Mouse (Mus musculus): ENCODE measurements around the gene Gm20696. TPM values are rescaled to one million over a fixed set of nuclear protein-coding genes. Genes with fewer than 3 reads are reported as not detected.

Gene Gm20696
- polyA plus RNA-seq, 1 experiment from 2014 or later: 3.6 TPM

DNA sequence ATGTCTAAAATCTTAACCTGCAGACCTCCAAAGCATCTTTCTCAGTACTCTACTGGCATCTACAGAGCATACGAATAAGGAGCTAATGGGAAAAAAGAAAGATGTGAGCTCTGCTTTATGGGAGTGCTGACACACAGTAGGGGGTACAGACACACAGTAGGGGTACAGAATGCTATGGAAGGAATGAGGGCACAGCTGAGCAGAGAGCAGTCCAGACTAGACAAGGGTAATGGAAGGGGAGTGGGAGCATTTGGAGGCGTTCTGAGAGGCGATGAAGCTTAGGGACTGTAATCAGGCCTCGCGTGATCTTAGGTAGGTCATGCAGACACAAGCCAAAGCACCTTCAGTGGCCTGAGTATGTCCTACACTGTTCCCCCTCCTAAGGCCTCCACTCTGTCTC is 17.4 kb upstream of the Gm20696 start:
- Histone ChIP-seq H3K9me3 (no peaks in the 10 kb centered on the region), H3K27ac (no peak overlapping the region), H3K4me2 (replicated peaks) (no peak overlapping the region), H3K9ac (replicated peaks) (no peak overlapping the region), H3K4me3 (replicated peaks) (no peak overlapping the region), H3K36me3 (no peaks in the 10 kb centered on the region), H3K27me3 (0 out of 2 replicates have a peak, but pooled peaks cover 3% of the 10 kb centered on the region), H3K4me1 (replicated peaks) (no peaks in the 10 kb centered on the region)
- ATAC-seq: no peak
- 95% methylated on average over 5 of the region's 5 CpGs for WGBS

DNA sequence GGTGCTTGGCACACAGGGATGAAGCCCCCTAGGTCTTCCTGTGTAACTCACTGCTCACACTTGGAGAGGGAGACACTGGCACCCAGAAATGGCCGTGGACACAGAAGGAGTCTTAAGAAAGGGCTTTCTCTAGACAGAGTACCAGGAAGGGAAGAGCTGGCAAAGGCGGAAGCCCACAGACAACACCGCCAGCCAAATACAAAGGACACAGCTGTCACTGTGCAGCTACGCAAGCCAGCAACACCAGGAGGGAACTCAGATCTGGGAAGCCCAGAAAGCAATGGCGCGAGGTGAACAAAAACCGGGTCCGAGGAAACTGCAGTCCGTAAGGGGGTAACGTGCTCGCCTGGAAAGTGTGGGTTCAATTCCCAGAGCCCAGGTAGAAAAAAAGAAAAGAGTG is 11.5 kb upstream of the Gm20696 start:
- Histone ChIP-seq H3K9me3 (no peaks in the 10 kb centered on the region), H3K36me3 (no peaks in the 10 kb centered on the region), H3K27ac (no peak overlapping the region), H3K4me3 (replicated peaks) (no peak overlapping the region), H3K4me1 (replicated peaks) (peaks cover 5% of the 10 kb centered on the region; the same call in 1 of the 2 replicates), H3K9ac (replicated peaks) (no peak overlapping the region), H3K4me2 (replicated peaks) (no peak overlapping the region), H3K27me3 (0 out of 2 replicates have a peak, but pooled peaks cover 3% of the 10 kb centered on the region)
- 63% methylated on average over 11 of the region's 11 CpGs for WGBS
- ATAC-seq: no peak

DNA sequence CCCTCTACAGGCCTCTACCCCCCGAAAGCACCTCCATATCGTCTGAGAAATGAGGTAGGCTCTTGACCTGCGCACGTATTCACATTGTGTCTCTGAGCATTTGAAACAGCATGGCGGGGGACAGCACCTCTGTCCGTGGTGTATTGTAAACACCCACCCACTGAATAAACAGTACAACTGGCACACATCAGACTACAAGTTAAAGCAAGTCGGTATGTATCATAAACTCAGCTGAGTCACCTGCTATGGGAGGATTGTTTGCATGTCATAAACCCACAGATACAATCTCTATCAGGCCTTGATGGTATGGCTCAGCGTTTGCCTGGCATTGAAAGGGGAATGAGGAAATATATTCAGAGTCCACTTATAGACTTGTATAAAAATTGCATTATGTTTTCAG is 10.7 kb upstream of the Gm20696 start:
- Histone ChIP-seq H3K9ac (replicated peaks) (no peak overlapping the region), H3K27me3 (0 out of 2 replicates have a peak, but pooled peaks cover 3% of the 10 kb centered on the region), H3K36me3 (no peaks in the 10 kb centered on the region), H3K9me3 (no peaks in the 10 kb centered on the region), H3K27ac (no peak overlapping the region), H3K4me3 (replicated peaks) (no peak overlapping the region), H3K4me2 (replicated peaks) (no peak overlapping the region), H3K4me1 (replicated peaks) (peaks cover 5% of the 10 kb centered on the region; the same call in 1 of the 2 replicates)
- no peak for ATAC-seq
- 94% methylated on average over 8 of the region's 8 CpGs for WGBS

DNA sequence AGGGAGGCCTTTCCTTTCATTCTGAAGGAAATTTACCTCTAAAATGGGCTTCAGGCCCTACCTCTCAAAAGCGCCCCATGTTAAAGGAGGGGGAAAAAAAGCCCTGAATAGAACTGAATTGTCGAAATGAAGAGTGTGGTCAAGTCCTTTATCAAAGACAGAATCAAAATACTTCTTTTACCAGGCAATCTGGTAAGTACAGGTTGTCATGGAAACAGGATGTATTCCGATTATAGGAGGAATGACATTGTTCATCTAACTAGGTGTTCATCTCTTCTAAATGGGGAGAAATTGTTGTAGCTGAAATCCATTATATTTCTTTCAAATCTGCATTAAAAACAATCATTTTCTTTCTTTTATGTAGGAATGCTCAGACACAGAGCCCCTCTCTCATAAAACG is 7.9 kb upstream of the Gm20696 start:
- H3K4me1 ChIP-seq (replicated peaks): peaks cover 22% of the 10 kb centered on the region
- no peak overlapping the region for H3K9ac ChIP-seq (replicated peaks)
- no peak overlapping the region for H3K4me3 ChIP-seq (replicated peaks)
- no peaks in the 10 kb centered on the region for H3K27me3 ChIP-seq
- 61% methylated on average over 4 of the region's 4 CpGs for WGBS
- no peak overlapping the region for H3K27ac ChIP-seq
- no peaks in the 10 kb centered on the region for H3K9me3 ChIP-seq
- ATAC-seq: no peak
- H3K4me2 ChIP-seq (replicated peaks): no peak overlapping the region
- no peaks in the 10 kb centered on the region for H3K36me3 ChIP-seq

DNA sequence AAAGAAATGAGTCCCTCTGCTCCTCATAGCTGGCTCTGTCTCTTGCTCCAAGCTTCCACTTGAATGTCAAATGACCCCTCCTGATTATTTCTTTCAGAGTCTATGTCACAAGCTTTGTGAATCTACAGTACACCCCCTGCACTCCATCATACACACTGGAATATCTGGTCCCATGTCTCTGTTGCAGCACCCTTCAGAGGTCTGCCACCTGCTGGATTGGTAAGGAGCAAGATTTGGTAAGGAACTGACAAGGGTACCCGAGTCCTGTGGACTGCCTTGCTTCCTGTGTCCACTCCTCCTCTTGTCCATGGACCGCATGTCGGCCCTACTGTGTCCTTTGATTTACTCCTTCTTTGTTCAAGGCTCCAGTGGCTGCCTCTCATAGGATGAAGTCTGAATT is 5.2 kb upstream of the Gm20696 start:
- H3K4me3 ChIP-seq (replicated peaks): no peak overlapping the region
- peaks cover 47% of the 10 kb centered on the region for H3K4me1 ChIP-seq (replicated peaks)
- no peak overlapping the region for H3K4me2 ChIP-seq (replicated peaks)
- peaks cover 9% of the 10 kb centered on the region; the same call in 1 of the 2 replicates for H3K27me3 ChIP-seq
- H3K27ac ChIP-seq: no peak overlapping the region
- H3K36me3 ChIP-seq: no peaks in the 10 kb centered on the region
- no peak for ATAC-seq
- H3K9ac ChIP-seq (replicated peaks): no peak overlapping the region
- WGBS: 66% methylated on average over 3 of the region's 3 CpGs
- H3K9me3 ChIP-seq: no peaks in the 10 kb centered on the region

DNA sequence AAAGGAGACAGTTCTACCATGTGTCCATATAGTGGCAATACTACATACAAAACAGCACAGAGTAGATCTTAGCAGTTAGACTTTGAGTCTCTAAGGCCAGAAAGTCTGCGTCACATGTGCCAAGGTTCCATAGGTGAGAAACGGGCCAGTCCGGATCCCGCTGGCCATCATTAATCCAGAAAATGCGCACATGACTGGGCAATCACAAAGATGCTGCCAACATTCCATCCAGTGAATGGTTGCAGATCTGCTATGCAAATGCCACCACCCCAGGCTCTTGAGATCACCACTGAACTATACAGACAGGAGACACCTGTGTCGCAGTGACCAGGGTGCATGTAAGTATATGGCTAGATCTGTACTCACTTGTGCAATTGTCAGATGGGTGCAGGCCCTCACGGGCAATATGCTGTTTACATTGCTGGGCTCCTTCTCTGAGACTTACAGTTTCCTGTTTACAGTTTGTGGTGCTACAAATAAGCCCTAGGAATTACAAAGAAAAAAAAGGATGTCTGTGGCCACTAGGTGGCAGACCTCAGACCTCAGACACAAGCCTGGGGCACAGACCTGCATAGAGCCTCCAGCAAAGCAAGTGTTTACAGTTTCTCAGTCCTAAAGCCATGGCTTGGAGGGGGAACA is 4.0 kb upstream of the Gm20696 start:
- Histone ChIP-seq H3K27me3 (peaks cover 9% of the 10 kb centered on the region; the same call in 1 of the 2 replicates), H3K9ac (replicated peaks) (no peak overlapping the region), H3K4me1 (replicated peaks) (peaks cover 54% of the 10 kb centered on the region), H3K4me3 (replicated peaks) (no peak overlapping the region), H3K27ac (peak overlapping the region; percentile 77), H3K36me3 (no peaks in the 10 kb centered on the region), H3K9me3 (no peaks in the 10 kb centered on the region), H3K4me2 (replicated peaks) (no peak overlapping the region)
- 61% methylated on average over 7 of the region's 7 CpGs for WGBS
- ATAC-seq: peak; percentile 24

DNA sequence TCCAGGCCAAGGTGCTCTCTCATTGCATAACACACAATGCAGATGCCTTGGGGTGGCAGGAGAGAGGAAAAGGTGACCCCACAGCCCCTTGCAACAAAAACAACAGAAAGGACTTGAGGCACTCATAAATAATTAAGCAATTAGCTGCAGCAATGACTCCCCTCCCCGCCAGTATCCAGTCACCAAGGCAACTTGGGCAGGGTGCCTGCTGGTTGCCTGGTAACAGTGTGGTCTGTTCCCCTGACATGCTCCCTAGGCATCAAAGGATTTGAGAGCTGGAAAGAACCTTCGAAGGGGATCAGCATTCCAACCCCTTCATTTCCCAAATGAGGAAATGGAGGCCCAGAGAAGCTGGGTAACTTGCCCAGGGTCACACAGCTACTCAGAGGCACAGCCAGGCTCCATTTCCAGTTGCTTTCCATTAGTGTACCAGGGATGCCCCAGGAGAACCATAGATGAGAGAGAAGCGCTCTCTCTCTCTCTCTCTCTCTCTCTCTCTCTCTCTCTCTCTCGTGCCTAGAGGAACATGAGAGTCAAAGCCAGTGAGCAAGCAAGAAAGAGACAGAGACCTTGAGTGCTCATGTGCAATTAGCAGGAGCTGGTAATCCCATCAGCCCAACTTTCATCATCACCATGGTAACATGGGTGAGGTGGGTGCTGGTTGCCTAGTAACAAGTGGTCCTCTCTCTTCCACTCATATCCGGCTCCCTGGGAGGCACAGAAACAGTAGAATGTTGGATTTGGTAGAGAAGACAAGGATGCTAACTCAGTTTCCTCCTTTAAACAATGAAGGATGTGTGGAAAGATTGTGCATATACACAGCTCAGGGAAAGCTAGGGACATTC is 3.1 kb upstream of the Gm20696 start:
- Histone ChIP-seq H3K27ac (peak overlapping the region; percentile 77), H3K9me3 (no peaks in the 10 kb centered on the region), H3K9ac (replicated peaks) (no peak overlapping the region), H3K4me2 (replicated peaks) (peak overlapping the region; percentile 31), H3K4me1 (replicated peaks) (peaks cover 61% of the 10 kb centered on the region), H3K4me3 (replicated peaks) (no peak overlapping the region), H3K27me3 (peaks cover 13% of the 10 kb centered on the region), H3K36me3 (no peaks in the 10 kb centered on the region)
- 10% methylated on average over 5 of the region's 5 CpGs for WGBS
- peak; percentile 86 for ATAC-seq

DNA sequence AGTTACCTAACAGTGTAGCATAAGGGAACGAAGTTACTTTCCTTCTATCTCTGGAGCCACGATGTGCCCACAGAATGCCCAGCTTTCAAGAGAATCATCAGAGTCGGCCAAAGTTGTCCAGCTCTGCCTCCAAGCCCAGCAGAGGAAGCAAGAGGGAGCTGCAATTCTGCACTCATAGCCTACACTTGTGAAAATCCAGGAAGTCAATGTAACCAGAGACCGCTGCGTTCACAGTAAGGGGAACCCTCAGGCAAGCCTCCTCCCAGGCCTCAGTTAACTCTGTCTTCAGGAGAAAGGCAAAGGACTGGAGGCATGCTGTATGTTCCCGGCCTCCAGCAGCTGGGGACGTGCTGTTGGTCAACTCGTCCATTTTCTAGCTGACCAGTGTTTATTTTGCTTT is 693 bp upstream of the Gm20696 start:
- ATAC-seq: no peak
- H3K27ac ChIP-seq: peak overlapping the region; percentile 68; the same call in 1 of the 2 replicates
- peaks cover 65% of the 10 kb centered on the region for H3K4me1 ChIP-seq (replicated peaks)
- H3K4me2 ChIP-seq (replicated peaks): peak overlapping the region; percentile 89
- H3K36me3 ChIP-seq: no peaks in the 10 kb centered on the region
- peaks cover 20% of the 10 kb centered on the region for H3K27me3 ChIP-seq
- no peaks in the 10 kb centered on the region for H3K9me3 ChIP-seq
- H3K9ac ChIP-seq (replicated peaks): peak overlapping the region; percentile 92; the same call in 1 of the 2 replicates
- peak overlapping the region; percentile 72 for H3K4me3 ChIP-seq (replicated peaks)
- 57% methylated on average over 8 of the region's 8 CpGs for WGBS

DNA sequence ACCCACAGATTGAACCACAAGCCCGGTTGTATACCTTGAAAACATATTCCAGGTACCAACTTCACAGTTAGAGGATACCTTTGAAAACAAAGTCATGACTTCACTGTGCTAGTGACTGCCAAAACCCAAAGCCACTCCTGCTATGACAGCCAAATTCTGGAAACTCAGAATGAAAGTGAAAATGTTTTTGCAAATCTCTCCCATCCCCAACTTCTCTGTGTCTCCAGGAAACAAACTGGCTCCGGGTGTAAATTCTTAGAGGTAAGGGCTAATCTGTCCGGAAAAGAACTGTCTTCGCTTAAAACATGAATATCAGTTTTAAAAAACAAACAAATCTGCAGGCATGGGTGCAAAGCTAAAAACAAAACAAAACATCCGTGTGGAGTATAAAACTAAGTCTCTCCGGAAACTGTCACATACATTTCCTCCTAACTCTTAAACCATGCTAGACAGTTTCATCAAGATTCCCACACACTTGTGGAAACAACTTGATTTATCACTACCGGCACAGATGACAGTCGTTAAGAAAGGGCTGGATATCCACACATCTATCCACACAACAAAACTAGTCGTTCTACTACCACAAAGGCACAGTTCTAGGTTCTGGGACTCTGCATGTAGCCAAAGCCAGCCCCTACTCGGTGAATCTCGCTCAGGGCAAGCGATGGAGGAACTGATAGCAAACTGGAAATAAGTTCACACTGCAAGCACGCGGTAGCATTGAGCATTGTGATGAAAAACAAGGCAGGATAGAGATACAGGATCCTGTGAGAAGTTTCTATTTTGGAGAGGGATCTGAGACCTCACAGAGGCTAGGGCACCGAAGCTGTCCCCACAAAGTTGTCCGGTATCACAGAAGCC is 910 bp downstream of the Gm20696 start:
- no peak for ATAC-seq
- Histone ChIP-seq H3K4me1 (replicated peaks) (peaks cover 69% of the 10 kb centered on the region), H3K4me3 (replicated peaks) (peak overlapping the region; percentile 72), H3K9me3 (no peaks in the 10 kb centered on the region), H3K4me2 (replicated peaks) (peak overlapping the region; percentile 89), H3K27me3 (peaks cover 20% of the 10 kb centered on the region), H3K36me3 (no peaks in the 10 kb centered on the region), H3K9ac (replicated peaks) (peak overlapping the region; percentile 92), H3K27ac (peak overlapping the region; percentile 68)
- WGBS: 35% methylated on average over 16 of the region's 16 CpGs

DNA sequence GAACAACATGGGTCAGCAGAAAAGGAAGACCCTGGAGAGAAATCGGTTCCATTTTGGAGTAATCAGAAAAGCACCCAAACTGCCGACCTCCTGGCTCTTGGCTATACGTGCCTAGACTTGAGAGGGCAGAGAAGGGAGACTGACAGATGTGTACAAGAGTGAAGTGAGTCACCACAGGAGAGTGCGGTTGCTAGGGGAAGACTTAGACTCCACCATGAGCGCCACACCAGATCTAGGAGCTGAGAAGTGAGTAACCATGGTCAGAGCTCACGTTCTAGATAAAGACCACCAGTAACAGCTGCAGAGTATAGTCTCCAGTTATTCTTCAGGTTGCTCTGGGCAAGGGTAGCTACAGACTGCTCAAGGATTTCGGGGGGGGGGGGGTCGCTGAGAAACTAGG is 3.4 kb downstream of the Gm20696 start:
- Histone ChIP-seq H3K27me3 (peaks cover 19% of the 10 kb centered on the region), H3K4me3 (replicated peaks) (no peak overlapping the region), H3K27ac (no peak overlapping the region), H3K9ac (replicated peaks) (no peak overlapping the region), H3K4me1 (replicated peaks) (peaks cover 60% of the 10 kb centered on the region), H3K9me3 (no peaks in the 10 kb centered on the region), H3K36me3 (no peaks in the 10 kb centered on the region), H3K4me2 (replicated peaks) (no peak overlapping the region)
- WGBS: 83% methylated on average over 8 of the region's 8 CpGs
- no peak for ATAC-seq

DNA sequence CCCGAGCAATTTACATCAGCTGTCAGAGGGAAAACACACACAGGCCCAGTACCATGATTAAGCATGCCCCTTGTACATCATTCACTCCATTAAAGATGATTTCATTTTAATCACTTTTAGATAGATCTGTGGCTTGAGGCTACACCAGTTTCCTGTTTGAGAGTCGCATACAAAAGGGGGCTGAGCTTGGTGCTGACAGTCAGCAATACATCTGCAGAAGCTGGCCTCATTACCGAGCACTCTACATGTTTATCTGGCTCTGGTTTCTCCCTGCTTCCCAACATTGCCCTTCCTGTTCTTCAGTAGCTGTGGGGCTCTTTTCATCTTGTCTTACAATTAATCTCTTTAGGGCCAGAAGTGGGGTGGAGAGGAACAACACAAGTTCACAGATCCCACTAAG is 6.2 kb downstream of the Gm20696 start:
- Histone ChIP-seq H3K4me1 (replicated peaks) (peaks cover 44% of the 10 kb centered on the region), H3K4me3 (replicated peaks) (no peak overlapping the region), H3K27me3 (peaks cover 11% of the 10 kb centered on the region), H3K36me3 (no peaks in the 10 kb centered on the region), H3K9me3 (no peaks in the 10 kb centered on the region), H3K9ac (replicated peaks) (no peak overlapping the region), H3K4me2 (replicated peaks) (no peak overlapping the region), H3K27ac (peak overlapping the region; percentile 1; the same call in 1 of the 2 replicates)
- 53% methylated on average over 3 of the region's 3 CpGs for WGBS
- ATAC-seq: no peak
